Mouse (Mus musculus) heart, adult 18-20 months (tissue): ENCODE measurements at regions not wholly inside any gene's neighbourhood (a gene's known extent, or its start where the extent isn't known, plus 50 kb on each side); places are given as distances from the start of the nearest gene placed in this dataset.

Experiments
- microRNA-seq, 2 experiments: library from miRNA; unstranded; fragments of <30 nt; microRNA quantifications; one replicate each; pipeline ENCODE4 v1.2.0; 2022

Small RNAs in the stretch of these regions (microRNA-seq; reads per million reads assigned to microRNA genes)
- gene Gm26474: 0 reads per million in 2 experiments
